Mouse (Mus musculus): ENCODE measurements around the gene Dld. TPM values are rescaled to one million over a fixed set of nuclear protein-coding genes. Genes with fewer than 3 reads are reported as not detected.

The Dld gene
- total RNA-seq, 2 experiments from 2014 or later: 420 to 439 TPM

DNA sequence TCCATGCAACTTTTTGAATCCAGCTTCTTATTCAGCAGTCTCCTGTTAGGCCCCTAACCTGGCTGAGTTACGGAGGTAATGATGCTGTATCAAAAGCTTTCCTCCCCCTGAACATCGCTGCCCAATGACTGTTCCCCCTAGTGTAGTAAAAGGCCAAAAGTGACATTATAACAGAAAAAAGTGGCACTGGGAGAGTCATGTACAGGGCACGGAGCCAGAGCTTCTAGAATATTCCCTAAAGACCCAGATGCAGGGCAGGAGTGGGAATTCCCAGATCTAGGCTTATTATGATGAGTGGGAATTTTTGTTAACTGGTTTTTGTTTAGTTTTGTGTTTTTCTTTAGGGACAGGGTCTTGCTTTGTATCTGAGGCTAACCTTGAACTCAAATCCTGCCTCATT, 52.1 kb downstream of the Dld start:
- intact Hi-C loops (cut with DNase I): no loop called here
- no peak for DNase-seq (ENCODE audit: low spot score)

DNA sequence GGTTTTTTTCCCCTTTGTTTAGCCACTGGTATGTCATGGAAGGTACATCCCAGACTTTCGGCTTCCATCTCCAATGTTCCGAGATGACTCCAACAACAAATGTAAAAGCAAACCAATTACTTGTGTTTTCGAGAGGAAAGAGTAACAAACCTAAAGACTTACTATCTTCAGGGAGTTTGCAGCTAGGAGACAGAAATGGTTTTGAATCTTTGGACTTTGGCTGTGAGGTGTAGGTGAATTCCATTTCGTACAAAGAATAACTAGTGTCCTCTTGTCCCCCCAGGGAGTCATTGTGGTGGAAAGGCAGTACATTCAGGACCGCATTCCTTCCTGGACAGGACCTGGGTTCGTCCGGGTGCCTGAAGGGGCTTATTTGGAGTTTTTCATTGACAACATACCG, 52.7 kb downstream of the Dld start:
- intact Hi-C loops (cut with DNase I): no loop called here
- DNase-seq (ENCODE audit: low spot score): no peak

DNA sequence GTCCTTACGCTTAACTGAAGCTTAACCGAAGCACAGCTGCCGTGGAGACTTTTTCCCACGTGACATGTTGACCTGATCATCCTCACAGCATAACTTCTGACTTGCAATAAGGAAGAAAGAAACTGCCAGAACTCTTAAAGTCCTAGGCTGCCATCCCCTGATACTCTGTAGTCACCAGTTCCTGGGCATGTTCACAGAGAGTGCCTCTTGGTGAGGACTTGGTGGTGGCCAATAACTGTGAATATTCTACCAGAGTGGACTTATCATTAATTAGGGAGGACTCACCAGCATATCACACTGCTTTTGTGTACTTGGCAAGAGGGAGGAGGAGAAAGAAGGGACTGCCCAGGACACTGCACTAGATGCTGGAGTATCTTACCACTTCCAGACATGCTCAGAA, 53.1 kb downstream of the Dld start:
- intact Hi-C loops (cut with DNase I): no loop called here
- no peak for DNase-seq (ENCODE audit: low spot score)

DNA sequence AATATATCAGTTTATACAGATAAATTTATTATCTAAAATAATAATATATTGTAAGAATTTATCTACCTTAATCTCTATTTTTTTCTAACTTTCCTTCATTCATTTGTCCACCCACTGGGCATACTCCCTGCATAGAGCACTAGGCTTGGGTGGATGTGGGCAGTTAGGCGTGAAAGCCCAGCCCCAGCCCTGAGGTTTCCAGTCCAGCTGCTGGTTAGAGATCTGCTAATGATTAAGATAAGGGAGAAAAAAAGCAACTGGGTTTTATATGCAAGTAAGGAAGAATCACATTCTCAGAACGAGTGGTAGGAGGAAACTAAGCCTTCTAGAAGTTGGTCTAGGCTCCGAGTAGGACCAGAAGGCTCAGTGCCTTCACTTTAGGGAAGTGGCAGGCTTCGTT, 55.2 kb downstream of the Dld start:
- intact Hi-C loops (cut with DNase I): no loop called here
- no peak for DNase-seq (ENCODE audit: low spot score)

DNA sequence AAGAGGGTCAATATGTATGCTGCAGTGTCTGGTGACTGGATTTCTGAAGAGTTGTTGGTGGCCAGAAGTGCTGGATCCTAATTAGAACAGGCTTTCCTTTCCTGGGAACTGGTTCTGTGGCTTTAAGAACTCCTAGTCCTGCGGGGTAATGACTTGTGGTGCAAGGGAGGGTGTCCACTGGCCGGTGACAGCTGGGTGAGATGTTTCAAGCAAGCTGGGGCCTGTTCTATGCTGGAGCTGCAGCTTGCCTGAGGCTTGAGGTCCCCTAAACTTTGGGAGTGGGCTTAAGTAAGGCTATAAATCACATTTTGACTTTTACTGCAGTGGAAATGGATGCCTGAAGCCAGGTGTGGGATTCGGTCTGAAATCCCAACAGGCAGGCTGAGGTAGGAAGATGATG, 55.7 kb downstream of the Dld start:
- intact Hi-C loops (cut with DNase I): no loop called here
- no peak for DNase-seq (ENCODE audit: low spot score)

DNA sequence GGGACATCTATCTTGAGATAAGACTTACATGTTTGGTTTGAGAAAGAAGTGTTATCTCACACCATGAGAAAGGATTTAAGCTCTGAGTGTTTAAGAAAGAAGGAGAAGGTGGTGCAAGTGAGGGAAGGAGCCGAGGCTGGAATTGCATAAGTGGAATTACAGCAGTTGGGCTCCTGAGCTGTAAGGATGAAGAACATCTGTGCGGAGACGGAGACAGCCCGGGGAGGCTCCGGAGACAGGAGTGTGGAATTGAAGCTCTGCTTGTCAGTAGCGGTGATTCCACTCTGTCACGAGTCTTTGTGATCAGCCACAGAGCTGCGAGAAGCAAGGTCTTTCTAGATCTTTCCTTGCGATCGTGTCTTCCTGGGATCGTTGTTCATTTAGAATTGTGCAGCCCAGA, 56.3 kb downstream of the Dld start:
- intact Hi-C loops (cut with DNase I): no loop called here
- DNase-seq (ENCODE audit: low spot score): no peak

DNA sequence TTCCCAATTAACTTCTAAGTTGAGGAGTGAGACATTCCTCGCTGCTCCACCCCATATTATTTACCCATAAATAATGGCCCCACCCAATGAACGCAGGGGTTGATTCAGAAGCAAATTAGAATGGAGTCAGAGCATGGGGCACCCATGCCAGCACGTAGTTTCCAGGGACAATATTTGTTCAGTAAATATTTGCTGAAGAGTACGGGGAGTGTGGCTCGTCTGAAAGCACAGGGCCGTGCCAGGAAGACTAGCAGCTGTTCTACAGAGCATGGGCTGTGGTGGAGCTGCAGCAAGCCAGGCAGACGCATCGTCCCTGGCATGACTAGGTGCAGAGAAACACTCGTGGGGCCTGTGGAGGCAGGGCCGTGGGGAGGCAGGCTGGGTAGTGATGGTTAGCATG, 56.7 kb downstream of the Dld start:
- no peak for DNase-seq (ENCODE audit: low spot score)
- intact Hi-C loops (cut with DNase I): no loop called here

DNA sequence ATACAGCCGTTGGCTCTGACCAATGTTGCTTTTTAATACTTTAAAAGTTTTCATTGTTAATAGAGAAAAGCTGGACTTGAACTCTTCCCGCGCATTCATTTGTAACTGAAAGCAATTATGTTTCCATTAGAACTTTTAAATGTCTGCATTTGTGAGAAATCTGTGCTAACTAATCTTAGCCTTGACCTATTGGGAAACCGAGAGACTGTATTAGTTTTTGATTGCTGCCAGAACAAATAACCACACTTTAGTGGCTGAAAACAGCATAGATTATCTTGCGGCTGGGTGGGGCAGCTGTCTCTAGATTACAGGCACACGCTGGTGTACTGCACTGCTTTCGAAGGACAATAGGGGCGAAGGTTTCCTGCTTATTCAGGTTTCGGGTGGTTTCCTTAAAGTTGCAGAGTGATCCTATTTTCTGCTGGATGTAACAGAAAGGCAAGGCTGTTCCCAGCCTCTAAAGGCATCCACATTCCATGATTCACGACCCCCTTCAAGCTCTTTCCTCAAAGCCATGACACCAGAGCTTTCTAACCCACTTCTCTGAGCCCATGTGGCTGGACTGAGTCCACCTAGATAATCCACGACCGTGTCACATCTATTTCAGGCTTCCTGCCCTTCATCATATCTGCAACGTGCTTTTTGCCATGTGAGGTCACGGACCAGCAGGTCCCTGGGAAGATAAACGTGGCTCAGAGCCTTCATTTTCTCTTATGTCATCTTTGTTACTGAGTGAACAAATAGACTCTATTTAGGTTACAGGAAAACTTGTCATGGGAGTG, 57.7 kb downstream of the Dld start:
- no peak for DNase-seq (ENCODE audit: low spot score)
- intact Hi-C loops (cut with DNase I): no loop called here

DNA sequence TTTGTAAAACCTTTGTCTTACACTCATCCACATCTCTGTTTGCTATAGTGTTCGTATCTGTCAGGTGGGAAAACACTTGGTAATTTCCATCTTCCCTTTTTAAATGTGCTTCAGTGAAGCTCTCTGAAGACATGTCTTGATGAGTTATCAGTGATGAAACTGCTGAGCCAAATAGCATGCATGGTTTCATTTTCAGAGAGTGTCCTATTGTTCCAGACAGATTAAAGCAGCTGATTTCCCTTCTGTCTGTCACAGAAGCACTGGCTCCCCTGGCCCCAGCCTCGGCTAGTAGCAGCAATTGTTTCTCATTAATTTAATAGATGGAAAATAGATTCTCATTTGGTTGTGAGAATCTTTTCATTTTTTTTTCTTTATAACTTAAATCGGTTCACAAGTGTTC, 60.3 kb downstream of the Dld start:
- intact Hi-C loops (cut with DNase I): no loop called here
- no peak for DNase-seq (ENCODE audit: low spot score)

DNA sequence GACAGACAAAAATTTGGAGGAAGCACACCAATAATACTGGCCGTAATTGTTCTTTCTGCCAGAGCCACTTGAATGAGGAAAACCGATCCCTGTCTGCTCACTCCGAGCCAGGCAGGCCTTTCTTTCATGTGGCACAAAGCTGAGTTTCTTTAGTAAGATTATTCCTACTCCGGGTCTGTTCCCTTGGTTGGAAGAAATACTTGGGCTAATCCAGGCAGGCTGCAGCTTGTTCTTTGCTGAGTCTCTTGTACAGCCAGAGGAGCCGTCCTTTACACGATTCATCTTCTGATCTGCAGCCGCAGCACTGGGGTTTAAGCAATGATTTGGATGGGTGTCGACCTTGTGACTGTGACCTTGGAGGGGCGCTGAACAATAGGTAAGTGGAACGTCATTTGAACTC, 62.2 kb downstream of the Dld start:
- intact Hi-C loops (cut with DNase I): no loop called here
- DNase-seq (ENCODE audit: low spot score): no peak

DNA sequence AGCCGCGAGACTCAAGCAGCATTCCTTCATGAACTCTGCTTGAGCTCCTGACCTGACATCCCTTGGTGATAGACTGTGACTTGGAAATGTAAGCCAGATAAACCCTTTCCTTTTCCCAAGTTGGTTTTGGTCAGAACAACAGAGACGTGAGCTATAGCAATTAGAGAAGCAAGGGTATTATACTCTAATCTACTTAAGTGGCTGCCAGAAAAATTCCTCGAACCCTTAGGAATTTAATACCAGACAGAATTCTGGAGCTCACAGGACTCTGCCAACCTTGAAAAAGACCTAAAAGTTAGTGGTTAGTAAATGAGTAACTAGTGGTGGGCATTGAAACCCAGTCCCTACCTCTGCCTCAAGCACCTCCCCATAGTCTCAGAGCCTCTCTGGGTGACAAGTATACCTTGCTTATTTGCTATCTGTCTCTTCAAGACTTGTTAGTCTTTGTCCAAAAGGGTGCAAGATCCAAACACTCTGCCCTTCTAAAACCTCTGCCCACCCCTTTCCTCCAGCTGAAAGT, 67.6 kb downstream of the Dld start:
- intact Hi-C loops (cut with DNase I): no loop called here
- no peak for DNase-seq (ENCODE audit: low spot score)

DNA sequence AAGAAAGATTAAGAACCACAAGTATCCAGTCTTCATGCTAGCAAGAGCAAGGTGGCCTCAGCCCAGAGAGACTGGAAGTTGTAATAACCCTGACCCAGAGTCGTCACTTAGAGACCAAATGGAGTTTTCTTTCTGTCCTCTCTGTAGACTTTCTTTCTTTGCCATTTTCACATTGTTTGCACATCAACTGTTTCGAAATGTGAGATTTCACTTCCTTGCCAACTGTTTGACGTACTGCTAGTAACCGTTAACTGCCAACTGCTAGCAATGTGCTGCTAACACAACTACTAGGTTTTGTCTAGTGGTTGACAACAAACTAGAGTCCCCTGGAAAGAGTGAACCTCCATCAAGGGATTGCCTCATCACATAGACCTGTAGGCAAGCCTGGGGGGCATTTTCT, 68.1 kb downstream of the Dld start:
- intact Hi-C loops (cut with DNase I): no loop called here
- no peak for DNase-seq (ENCODE audit: low spot score)

DNA sequence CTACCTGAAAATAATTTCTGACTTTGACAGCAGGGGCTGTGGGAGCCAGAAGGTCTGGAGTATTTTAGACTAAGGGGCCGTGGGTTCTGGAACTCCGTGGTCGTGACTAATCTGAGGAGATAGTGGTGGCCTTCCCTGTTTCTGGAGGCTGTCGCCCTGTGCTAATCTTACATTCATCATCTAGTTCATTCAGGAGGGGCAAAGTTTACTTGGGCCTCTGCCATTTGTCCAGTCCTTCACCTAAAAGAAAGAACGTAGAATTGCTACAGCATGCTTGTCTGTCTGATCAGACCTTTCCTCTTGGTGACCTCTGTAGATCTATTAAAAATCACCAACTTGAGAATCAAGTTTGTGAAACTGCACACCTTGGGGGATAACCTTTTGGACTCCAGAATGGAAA, 69.0 kb downstream of the Dld start:
- intact Hi-C loops (cut with DNase I): no loop called here
- no peak for DNase-seq (ENCODE audit: low spot score)

Other genes starting within 250 kb of the Dld start
- not detected for gene Gm6993, start 110.7 kb downstream of the Dld start, total RNA-seq (2021)
- gene Lamb1, start 86.2 kb downstream of the Dld start, total RNA-seq (2021): 10 to 100 TPM; 87.5 to 89.2 TPM
- gene Slc26a3, start 39.4 kb upstream of the Dld start, total RNA-seq (2021): 1 to 10 TPM; 2.1 to 2.3 TPM
- 10 to 100 TPM; 10.1 to 11.1 TPM for gene Cbll1, start 148.2 kb upstream of the Dld start, total RNA-seq (2021)
- under 1 TPM; 0.08 to 0.13 TPM for gene Slc26a4, start 208.5 kb upstream of the Dld start, total RNA-seq (2021)

Data from heart, postnatal 25 days (tissue).